Mouse (Mus musculus) forelimb bud, embryonic 11.5 days (tissue): ENCODE results near the gene Nrcam.
A peak's percentile ranks its signal among the peaks of the same experiment; 100 is the strongest.

Experiments used
- DNase-seq: peaks from one replicate; pipeline ENCODE4 v3.0.0-alpha.2; 2012; ENCODE audit warnings: low read depth, low spot score

Nrcam gene

DNA sequence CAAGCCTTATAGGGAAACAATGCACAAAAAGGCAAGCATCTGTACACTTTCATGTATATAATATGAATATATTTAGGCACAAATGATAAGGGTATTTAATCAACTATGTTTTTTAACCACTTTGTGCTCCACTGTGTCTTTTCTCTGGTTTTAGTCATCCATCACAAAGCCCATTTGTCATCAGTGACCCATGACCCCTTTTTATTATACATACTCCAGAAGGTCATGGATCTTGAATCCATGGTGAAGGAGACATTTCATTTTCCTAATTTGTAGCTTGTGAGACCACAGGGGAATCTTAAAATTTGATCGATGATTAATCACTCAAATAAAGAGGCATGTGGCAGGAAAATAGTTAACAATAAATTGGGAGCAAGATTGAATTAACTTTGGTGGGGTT is 29.2 kb downstream of the Nrcam start:
- no peak for DNase-seq

DNA sequence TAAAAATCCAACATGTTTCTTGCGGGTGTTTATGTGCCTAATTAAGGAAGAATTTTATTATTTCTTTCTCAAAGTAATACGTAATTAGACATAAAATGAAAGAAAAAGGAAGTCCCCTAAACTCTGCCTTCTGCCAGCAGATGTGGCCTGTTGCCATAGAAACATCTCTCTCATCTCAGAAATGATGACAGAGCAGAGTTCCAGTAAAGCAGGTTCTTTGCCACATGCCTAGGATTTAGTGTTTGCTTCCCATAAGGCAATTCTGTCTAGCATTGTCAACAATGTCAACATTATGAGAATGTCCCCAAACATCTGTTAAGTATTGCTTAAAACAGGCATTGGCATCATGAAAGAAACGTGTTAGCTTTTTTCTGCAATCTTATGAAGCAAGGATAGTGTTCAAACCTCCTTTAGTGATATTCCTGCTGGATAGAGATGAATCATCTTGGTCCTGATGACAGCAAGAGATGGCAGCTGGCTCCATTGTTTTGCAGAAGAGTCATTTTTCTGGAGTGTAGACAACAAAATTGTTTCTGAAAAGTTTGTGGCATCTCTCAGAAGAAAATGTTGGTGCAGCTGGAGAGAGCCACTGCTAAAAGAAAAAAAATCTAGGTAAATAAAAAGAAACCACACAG is 42.5 kb downstream of the Nrcam start:
- DNase-seq: no peak

DNA sequence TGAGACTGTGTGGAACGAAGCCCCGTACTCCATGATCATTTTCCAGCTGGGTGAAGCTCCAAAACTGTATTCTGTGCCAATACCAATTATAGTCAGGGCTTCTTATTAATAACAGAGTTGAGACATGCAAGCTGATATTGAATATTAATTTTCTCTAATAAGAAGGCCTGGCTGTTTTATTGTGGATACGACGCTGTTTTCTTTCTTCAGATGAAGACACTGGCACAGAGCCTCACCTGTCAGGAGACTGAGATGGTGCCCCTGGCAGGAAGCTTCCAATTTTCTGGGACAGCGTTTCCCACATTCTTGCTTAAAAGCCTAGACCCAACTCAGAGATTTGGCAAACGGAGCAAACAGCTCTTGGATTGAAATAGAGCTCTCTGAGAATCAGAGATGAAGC is 47.3 kb downstream of the Nrcam start:
- no peak for DNase-seq

DNA sequence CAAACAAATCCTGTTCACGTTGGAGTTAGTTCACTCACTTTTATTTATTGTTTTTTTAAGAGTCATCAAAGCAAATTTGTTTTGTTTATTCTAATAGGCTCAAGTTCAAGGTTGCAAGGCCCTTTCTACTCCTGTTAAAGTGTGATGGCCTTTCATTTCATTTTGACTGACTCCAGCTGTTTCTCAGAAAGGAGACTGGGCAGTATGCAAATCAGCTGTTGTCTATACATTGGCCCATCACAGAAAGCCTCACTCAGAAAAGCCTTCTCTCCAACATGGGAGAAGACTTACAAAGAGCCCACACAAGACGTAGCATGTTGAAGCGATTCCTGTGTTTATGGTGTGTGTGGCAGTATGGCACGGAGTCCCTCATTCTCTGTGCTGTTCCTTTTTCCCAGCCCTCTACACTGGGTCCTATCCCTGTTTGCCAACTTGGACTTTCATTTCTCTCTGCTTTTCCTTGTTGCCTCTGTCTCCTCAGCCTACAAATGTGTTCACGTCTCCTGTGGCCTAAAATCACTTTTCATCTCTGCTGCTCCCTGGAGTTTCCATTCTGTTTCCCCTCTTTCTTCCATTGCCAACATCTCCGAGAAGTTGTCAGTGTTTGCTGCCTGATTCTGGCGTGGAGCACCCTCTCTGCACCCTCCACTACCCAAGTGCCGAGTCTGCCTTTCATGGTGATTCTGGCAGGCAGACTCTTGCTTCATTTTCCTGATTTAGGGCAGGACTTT is 49.9 kb downstream of the Nrcam start:
- DNase-seq: no peak

DNA sequence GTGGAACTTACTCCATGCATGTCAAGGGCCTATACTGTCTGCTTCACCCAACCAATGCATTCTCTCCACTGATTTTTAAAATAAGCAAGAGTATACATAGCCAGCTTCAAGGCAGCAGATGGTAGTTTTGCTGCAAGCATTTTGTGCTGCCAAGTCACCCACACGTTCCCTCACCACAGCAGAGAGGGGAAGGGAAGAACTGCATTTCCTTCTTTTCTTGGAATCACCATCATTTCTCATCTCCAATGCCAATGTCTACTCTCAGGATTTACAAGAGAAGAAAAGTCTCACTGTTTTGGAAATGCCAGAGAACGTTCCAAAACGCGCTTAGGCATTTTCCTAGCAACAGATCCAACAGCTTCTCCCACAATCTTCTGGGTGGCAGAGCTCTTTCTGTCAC is 52.1 kb downstream of the Nrcam start:
- no peak for DNase-seq

DNA sequence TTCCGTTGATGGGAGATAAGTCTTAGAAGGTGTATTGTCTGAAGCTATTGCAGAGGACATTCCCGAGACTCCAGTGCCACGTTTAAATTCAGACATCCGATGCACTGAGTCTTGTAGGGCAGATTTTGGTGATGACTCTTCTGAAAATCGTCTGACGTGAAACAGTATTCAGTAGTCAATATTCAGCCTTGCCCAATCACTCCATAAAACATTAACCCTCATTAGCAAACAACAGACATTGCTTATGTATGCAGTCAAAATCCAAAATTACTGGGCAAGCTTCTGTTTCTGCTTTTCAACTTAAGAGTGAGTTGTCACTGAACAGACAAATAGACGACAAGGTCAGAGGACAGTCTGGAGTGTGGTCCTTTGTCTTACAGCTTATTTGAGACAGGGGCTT is 57.7 kb downstream of the Nrcam start:
- DNase-seq: no peak

DNA sequence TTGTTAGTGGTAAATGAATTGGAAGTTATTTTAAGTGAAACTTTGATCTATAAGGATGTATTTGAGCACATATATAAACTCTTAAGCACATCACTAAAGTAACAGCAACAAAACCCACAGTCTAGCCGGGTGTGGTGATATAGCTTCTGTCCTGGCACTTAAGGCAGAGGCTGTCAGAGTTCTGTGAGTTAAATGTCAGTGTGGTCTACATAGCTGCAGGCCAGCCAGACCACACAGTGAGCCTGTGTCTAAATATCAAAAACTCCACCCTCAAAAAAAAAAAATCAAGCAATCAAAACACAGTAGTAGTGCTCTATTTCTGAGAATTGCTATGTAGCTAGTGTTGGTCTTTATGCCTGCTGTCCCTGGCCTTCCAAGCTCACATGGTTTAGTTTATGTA is 59.5 kb downstream of the Nrcam start:
- DNase-seq: no peak

DNA sequence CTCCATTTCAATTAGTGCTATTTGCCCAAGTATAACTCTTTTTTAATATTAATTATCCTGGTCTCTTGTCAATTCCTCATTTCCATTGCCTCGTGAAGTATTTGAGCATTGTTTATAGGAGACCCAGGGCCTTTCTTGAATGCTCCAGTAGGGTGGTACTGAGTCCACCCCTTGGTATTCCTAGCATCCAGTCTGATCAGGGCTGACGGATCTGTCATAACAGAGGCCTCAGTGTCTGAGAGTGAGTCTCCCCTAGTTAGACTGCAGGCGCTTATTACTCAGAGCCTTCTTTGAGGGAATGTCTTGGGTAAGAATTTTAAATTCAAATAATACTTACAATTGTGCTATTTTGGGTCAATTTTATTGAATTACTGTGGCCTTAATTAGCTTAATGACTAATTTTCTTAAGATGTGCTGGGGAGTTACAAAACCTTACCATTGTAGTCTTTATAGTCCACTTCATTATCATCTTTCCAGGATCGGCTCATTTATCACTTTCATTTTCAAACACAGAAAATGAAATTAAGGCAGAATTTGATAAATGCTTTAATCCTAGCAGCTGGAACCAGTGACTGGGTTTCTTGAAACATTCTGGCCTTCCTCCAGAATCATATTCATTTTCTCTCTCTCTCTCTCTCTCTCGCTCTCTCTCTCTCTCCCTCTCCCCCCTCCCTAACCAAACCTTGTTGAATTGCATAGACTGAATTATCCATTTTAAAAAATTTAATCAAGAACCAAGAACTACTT is 61.9 kb downstream of the Nrcam start:
- no peak for DNase-seq

DNA sequence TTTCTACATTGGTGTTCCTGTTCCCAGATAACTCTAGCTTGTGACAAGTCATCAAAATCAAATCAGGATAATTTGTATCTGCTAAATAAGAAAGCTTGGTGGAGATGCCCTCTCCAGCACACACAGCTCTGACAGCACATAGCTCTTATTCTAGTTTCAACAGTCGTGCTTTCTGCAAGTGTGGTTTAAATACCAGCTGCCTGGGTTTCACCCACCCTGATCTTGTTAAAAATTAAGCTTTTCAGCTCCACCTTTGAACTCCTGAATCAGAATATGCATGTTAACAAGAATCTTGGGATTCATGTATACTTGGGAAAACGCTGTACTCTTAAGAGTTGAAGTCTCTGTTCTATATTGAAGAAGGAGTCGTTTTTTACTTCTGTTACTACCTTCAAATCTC is 66.2 kb downstream of the Nrcam start:
- no peak for DNase-seq

DNA sequence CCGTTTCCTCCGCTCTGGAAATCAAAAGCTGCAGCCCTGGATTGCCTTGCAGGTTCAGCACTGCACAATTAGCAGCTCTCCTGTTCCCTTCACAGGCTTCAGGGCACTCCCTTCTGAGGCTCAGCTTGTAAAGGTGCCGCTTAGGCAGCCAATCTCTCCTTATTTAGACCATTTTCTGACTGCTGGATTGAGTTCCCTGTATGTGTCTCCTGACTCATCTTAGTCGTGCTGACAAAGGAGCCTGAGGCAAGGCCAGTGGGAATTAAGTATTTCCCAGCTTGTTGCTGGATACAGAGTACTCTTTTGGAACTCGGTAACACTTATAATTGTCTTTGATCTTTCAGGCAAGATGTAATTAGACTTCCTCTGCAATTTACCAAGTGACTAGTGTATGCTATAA is 69.1 kb downstream of the Nrcam start:
- peak; percentile 6 for DNase-seq

DNA sequence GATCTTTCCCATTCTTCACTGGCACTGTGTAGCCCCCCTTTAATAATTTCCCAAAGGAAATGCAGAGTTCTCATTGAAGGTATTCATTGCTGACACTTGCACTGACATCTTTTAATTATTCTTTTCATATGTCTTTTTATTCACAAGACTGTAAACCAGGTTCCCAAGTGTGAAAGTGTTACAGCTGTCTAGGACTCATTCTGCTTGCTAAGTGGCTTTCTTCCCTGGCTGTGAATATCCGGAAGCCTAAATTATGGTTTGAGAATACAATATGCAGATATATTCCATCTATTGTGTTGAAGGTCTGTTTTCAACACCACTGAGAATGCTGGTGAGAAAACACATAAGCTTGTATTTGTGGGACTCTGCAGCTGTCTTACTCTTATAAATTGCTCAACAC is 73.4 kb downstream of the Nrcam start:
- DNase-seq: no peak

DNA sequence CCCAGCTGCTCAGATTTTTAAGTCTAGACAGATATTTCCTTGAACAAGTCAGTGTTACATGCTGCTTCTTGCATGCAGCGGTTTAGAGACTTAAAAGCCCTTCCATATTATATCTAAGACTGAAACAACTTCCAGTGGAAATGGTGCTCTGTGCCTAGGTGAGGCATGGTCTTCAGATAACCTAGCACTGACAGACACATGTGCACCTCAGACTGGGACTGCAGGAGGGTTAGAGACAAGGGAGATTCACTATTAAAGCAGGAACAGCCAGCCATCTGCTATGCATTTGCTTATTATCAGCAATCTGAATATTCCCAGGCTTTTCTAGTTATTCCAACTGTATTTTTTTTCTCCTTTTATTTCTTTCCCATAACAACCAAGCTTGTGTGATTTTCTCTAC is 74.6 kb downstream of the Nrcam start:
- no peak for DNase-seq

DNA sequence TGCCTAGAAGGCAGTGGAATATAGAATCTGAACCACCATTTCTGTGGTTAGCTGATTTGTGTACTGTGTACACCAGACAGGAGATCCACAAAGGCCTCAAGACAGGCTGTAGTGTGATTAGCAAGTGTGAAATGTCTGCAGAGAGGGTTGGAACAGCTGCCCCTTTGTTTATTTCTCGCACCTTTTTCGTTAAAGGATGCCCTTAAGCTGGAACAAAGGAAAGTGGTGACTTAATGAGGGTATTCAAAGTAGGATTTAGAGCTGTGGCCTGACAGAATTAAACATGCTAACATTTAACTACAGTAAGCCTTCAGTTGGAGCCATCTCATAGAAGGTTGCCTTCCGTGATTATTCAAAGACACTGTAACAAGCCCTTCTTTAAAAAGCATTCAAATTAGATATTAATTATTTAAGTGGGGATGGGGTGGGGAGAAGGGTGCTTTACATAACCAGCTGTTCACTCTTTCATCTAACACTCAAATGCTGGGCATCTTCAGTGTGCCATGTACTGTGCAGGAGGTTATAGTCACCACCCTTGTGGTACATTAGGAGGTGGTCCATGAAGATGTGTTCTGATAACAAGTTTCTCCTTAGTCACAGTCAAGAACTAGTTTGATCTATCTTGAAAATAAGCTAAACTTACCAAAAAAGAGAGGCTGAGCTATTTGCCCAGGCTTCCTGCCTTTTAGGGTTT is 75.2 kb downstream of the Nrcam start:
- DNase-seq: no peak

DNA sequence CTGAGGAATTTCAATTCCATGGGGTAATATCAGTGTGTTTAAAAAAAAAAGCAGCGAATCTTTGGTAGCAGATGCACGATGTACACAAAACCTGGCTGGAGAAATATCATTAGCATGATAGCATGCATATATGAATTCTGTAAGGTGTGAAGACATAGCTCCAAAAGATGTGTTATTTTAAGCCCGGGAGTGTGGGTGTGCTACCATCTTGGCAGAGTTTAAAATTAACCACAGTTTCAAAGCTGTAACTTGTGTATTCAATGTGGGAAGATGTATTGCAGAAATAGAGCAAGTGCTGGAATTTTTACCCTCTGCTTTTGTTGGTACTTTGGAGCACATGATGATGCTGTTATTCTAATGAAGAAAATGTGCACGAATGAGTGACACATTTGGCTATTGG is 81.1 kb downstream of the Nrcam start:
- DNase-seq: no peak

DNA sequence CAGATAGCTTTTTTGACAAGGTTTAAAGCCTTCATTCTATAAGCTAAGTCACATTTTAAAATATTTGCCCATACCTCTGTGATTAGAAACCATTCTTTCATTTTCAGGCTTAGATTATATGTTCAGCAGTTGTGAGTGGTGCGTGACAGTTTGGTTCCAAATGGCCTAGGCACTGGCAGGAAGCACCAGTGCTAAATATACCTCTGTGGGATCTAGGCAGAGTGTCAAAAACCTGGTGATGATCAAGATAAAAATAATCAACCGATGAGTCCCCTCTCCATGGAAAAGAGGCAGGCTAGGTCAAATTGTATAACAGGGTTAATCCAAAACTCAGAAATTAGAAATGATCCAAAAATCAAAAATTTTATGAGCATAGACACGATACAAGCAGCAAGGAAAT is 82.3 kb downstream of the Nrcam start:
- no peak for DNase-seq

DNA sequence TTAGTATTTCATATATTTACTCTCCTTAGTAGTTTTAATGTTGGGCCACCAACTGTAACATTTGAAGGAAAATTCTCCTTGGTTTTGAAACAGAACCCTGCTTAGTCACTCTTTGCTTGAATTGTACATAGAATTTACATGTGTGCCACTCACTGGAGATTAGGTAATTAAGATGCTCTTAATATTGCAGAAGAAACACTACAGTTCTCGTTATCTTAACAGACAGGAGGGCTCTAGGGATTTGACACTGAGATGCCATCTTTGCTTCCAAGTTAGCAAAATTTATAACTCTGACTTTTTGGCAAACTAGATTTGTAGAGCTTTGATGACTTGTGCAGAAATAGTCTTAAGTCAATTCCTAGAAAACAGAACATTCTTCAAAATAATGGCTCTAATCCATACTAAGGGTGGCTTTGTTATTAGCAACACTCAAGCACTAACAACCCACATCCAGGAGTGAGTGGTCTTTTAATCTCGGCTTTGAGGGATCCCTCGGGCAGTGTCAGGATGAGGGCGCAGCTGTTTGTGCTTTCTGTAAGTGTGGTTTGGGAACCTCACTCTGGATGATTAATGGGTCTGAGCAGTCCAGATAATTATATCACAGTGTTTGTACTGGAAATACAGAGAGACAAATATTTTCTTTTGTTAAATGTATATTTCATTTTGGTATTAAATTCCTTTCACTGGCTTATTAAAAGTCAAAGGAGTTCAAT is 93.6 kb downstream of the Nrcam start:
- no peak for DNase-seq

DNA sequence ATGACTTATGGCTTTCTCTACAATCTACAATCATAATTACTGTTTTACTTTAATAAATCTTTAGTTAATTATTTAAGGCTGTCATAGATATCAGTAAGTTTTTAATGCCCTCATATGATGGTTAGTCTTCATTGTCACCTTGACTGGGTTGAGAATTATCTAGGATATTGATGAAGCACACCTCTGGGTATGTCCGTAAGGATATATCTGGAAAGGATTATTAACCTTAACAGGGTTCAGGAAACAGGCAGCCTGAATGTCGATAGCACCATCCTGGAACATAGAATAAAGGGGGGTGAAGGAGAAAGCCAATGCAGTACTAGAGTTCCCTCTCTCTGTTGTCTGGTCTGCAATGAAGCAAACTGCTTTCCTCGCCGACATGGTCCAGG is 94.2 kb downstream of the Nrcam start:
- DNase-seq: no peak

DNA sequence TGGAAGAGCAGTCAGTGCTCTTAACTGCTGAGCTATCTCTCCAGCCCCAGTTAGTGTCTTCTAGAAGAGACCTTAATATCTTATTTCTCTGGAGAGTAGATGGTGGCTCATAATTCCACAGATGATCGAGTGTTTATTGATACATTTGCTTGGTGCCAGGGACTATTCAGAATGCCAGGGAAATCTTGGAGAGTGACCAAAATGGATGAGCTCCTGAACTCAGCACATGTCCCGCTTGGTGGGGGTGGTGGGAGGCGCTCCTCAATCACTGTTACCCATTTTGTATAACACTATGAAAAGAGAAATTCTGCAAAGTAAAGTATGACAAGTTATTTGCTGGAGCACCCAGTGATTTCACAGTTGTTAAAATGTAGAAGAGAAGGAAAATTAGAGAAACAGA is 95.3 kb downstream of the Nrcam start:
- DNase-seq: no peak

DNA sequence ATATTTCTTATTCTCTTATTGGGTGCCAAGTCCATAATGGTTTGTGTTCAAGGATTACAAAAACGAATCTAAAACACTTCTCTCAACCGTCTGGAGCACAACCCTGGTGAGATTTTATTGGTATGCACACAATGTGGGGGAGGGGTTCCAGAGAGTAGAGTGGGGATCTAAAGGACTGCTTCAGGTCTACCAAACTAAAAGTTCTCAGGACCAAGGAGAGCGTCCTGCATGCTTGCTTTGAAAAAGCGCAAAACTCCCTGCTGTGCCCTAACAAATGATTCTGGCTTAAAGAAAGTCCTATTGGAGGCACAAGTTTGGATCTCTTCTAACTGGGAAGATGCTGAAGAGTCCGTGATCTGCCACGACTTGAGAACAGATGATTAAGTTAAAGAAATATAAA is 96.4 kb downstream of the Nrcam start:
- peak; percentile 67 for DNase-seq

DNA sequence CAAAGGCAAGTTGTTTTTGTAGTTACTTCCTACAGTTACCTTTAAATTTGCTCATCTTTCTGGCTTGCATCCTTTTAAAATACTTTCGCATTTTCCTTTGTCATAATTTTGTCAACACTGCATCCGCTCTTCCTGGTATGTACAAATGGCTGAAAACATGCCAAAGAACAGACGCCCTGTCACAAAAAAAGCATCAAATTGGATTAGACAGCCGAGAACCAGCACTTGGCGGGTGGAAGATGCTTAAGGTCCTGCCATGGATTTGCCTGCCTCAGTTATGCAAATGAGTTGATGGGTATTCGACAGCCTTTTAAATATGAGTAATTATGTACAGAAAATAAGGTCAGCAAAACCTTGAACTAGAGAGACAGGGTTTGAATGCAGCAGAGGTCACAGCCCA is 101.7 kb downstream of the Nrcam start:
- no peak for DNase-seq

DNA sequence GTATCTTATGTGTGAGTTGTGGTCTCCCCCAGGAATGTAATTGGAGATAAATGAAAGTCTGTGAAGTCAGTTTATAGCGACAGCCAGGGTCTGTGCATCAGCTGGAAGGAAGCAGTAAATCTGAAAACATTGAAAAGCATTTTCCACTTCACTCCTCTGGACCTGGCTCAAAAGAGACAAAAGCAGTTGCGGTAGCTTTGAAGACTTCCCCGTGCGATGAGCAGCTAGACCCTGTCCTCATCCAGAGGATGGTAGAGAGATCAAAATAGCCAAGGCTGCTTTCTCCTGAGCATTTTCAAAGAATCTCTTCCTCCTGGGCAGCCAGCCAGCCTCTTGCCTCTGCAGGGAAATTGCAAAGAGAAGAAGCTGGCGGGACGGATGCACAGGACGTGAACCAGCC is 102.3 kb downstream of the Nrcam start:
- no peak for DNase-seq

DNA sequence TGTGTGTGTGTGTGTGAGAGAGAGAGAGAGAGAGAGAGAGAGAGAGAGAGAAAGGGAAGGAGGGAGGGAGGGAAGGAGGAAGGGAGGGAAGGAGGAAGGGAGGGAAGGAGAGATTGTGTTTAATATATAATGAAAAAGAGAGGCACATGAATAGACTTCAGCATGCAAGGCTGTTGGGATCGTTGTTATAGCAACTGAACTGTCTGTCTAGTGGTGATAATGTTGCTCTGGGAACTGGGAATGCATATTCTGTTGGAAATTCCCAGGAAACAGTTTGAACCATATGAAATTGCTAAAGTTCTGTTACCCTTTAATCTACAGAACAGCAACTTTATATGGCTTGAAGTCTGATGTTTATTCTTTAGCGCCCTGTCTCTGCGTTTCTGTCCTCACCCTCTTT is 104.0 kb downstream of the Nrcam start:
- no peak for DNase-seq
